Mouse (Mus musculus) myocyte (in vitro differentiated cells): ENCODE data around the gene Arl13b.

Experiments
- CEBPB ChIP-seq: IDR thresholded peaks from 2 replicates; pipeline ENCODE4 v1.6.1; 2011; ENCODE audit warnings: mild to moderate bottlenecking, moderate library complexity; ENCODE audit not compliant: poor library complexity, insufficient read depth, severe bottlenecking
- POLR2AphosphoS2 ChIP-seq: IDR thresholded peaks from one replicate; pipeline ENCODE4 v1.6.1; 2011; ENCODE audit warnings: low read depth, control low read depth; ENCODE audit not compliant: insufficient read length

GRCm38 (mm10) chr16:62786621-62787331 lies 60.1 kb downstream of the Arl13b start, which contains the start of gene Nsun3:
- TF ChIP-seq CEBPB = no peak
- peak; percentile 57 for TF ChIP-seq POLR2AphosphoS2
